Mouse (Mus musculus) CH12.LX (cell line): ENCODE results near the gene Dhx32. TPM values are rescaled to one million over a fixed set of nuclear protein-coding genes. Genes with fewer than 3 reads are reported as not detected.

ENCODE experiments used
- DNase-seq: peaks from one replicate; pipeline ENCODE4 v3.0.0-alpha.2; 2013; ENCODE audit errors: extremely low read depth
- H3K27ac ChIP-seq: 2 replicates; pipeline ENCODE4 v1.5.1; 2012; ENCODE audit warnings: low read depth, mild to moderate bottlenecking, control low read depth, moderate library complexity; ENCODE audit not compliant: insufficient read depth
- H3K27me3 ChIP-seq: replicated peaks from 2 replicates; pipeline ENCODE3; 2012; ENCODE audit warnings: inconsistent platforms
- H3K36me3 ChIP-seq, 2 experiments: replicated peaks in 1 of 2; 2 replicates each; pipeline versions ENCODE3 to v1.6.1; 2012; ENCODE audit warnings: inconsistent platforms in 1 of 2, low read length in 1 of 2, mild to moderate bottlenecking in 1 of 2, mixed read lengths in 1 of 2, moderate library complexity in 1 of 2; ENCODE audit not compliant: control insufficient read depth in 1 of 2, insufficient read depth in 1 of 2
- H3K4me1 ChIP-seq, 2 experiments: 2 replicates each; pipeline ENCODE4 v1.6.1; 2012; ENCODE audit warnings: inconsistent platforms in 1 of 2, moderate library complexity in 1 of 2; ENCODE audit not compliant: insufficient read depth in 2 of 2, control insufficient read depth in 1 of 2
- H3K4me2 ChIP-seq: 2 replicates; pipeline ENCODE4 v1.6.1; 2012; ENCODE audit warnings: low read depth, mild to moderate bottlenecking, control low read depth; ENCODE audit not compliant: poor library complexity, insufficient read depth, severe bottlenecking
- H3K4me3 ChIP-seq, 3 experiments: fragments of 150-350 bp in 1 of 3; sonication (generic) in 1 of 3; replicated peaks in 1 of 3; 2 replicates each; pipeline versions ENCODE3 to v1.5.1; 2011 to 2012; ENCODE audit warnings: low read depth in 2 of 3, low read length in 2 of 3, mild to moderate bottlenecking in 2 of 3, moderate library complexity in 2 of 3, control low read depth in 1 of 3, improper control_type of control experiment in 1 of 3, inconsistent platforms in 1 of 3, mixed read lengths in 1 of 3; ENCODE audit not compliant: poor library complexity in 1 of 3
- H3K79me2 ChIP-seq: replicated peaks from 2 replicates; pipeline ENCODE4 v1.6.1; 2012; ENCODE audit warnings: mild to moderate bottlenecking, moderate library complexity; ENCODE audit not compliant: control insufficient read depth, poor library complexity, insufficient read depth, severe bottlenecking; ENCODE audit errors: extremely low read depth
- H3K9ac ChIP-seq: 2 replicates; pipeline ENCODE4 v1.6.1; 2012; ENCODE audit warnings: low read depth, mild to moderate bottlenecking, control low read depth, moderate library complexity; ENCODE audit not compliant: insufficient read depth
- H3K9me3 ChIP-seq: replicated peaks from 2 replicates; pipeline ENCODE3; 2012; ENCODE audit warnings: low read length, inconsistent platforms, mixed read lengths
- CHD1 ChIP-seq: IDR thresholded peaks from 2 replicates; pipeline ENCODE4 v1.6.1; 2012; ENCODE audit warnings: low read depth, low read length, improper control_type of control experiment, inconsistent platforms
- CTCF ChIP-seq, 2 experiments: IDR thresholded peaks in 1 of 2; conservative IDR thresholded peaks in 1 of 2; 2 replicates each; pipeline ENCODE4 v1.5.1; 2011 to 2012; ENCODE audit warnings: low read depth in 2 of 2, low read length in 2 of 2, improper control_type of control experiment in 1 of 2, inconsistent platforms in 1 of 2, mild to moderate bottlenecking in 1 of 2, moderate library complexity in 1 of 2
- ELF1 ChIP-seq: IDR thresholded peaks from 2 replicates; pipeline ENCODE4 v1.6.1; 2014; ENCODE audit warnings: low read depth, mild to moderate bottlenecking, inconsistent platforms, low read length, improper control_type of control experiment
- EP300 ChIP-seq: IDR thresholded peaks from 2 replicates; pipeline ENCODE4 v1.6.1; 2011; ENCODE audit warnings: low read length, improper control_type of control experiment
- GABPA ChIP-seq: IDR thresholded peaks from 2 replicates; pipeline ENCODE4 v1.6.1; 2012; ENCODE audit warnings: low read depth, low read length, improper control_type of control experiment, inconsistent platforms; ENCODE audit not compliant: insufficient replicate concordance
- JUN ChIP-seq: IDR thresholded peaks from 2 replicates; pipeline ENCODE4 v1.6.1; 2011; ENCODE audit warnings: low read depth, mild to moderate bottlenecking, low read length, improper control_type of control experiment, moderate library complexity; ENCODE audit not compliant: insufficient read depth
- JUND ChIP-seq: conservative IDR thresholded peaks from 2 replicates; pipeline ENCODE4 v1.6.1; 2011; ENCODE audit warnings: low read depth, low read length, improper control_type of control experiment
- KAT2A ChIP-seq: IDR thresholded peaks from 2 replicates; pipeline ENCODE4 v1.6.1; 2012; ENCODE audit warnings: low read length, improper control_type of control experiment, inconsistent platforms; ENCODE audit not compliant: insufficient replicate concordance
- MAX ChIP-seq: IDR thresholded peaks from 2 replicates; pipeline ENCODE4 v1.6.1; 2011; ENCODE audit warnings: low read length, improper control_type of control experiment
- MAZ ChIP-seq: IDR thresholded peaks from 2 replicates; pipeline ENCODE4 v1.6.1; 2012; ENCODE audit warnings: low read depth, mild to moderate bottlenecking, inconsistent platforms, low read length, improper control_type of control experiment, moderate library complexity
- MEF2A ChIP-seq: IDR thresholded peaks from 2 replicates; pipeline ENCODE4 v1.6.1; 2014; ENCODE audit warnings: low read depth, mild to moderate bottlenecking, inconsistent platforms, low read length, improper control_type of control experiment, borderline replicate concordance
- MXI1 ChIP-seq: IDR thresholded peaks from 2 replicates; pipeline ENCODE4 v1.6.1; 2011; ENCODE audit warnings: mild to moderate bottlenecking, low read depth, low read length, improper control_type of control experiment
- NELFE ChIP-seq: IDR thresholded peaks from 2 replicates; pipeline ENCODE4 v1.6.1; 2011; ENCODE audit warnings: low read depth, low read length, improper control_type of control experiment
- PAX5 ChIP-seq: IDR thresholded peaks from 2 replicates; pipeline ENCODE4 v1.6.1; 2012; ENCODE audit warnings: low read length, inconsistent platforms, mixed read lengths
- POLR2A ChIP-seq: IDR thresholded peaks from 2 replicates; pipeline ENCODE4 v1.6.1; 2011; ENCODE audit warnings: low read depth, mild to moderate bottlenecking, improper control_type of control experiment, low read length
- POLR2AphosphoS2 ChIP-seq: IDR thresholded peaks from 2 replicates; pipeline ENCODE4 v1.6.1; 2011; ENCODE audit warnings: low read depth, low read length, improper control_type of control experiment
- RAD21 ChIP-seq: IDR thresholded peaks from 2 replicates; pipeline ENCODE4 v1.6.1; 2011; ENCODE audit warnings: low read depth, mild to moderate bottlenecking, low read length, improper control_type of control experiment, moderate library complexity
- RCOR1 ChIP-seq: conservative IDR thresholded peaks from 2 replicates; pipeline ENCODE4 v1.6.1; 2012; ENCODE audit warnings: low read depth, mild to moderate bottlenecking, inconsistent platforms, low read length, improper control_type of control experiment
- SIN3A ChIP-seq: IDR thresholded peaks from 2 replicates; pipeline ENCODE4 v1.6.1; 2012; ENCODE audit warnings: low read length, improper control_type of control experiment, inconsistent platforms
- SMC3 ChIP-seq: IDR thresholded peaks from 2 replicates; pipeline ENCODE4 v1.6.1; 2011; ENCODE audit warnings: low read depth, low read length, improper control_type of control experiment
- TCF12 ChIP-seq: IDR thresholded peaks from 2 replicates; pipeline ENCODE4 v1.6.1; 2014; ENCODE audit warnings: low read depth, mild to moderate bottlenecking, inconsistent platforms, low read length, improper control_type of control experiment
- USF1 ChIP-seq: IDR thresholded peaks from 2 replicates; pipeline ENCODE4 v1.6.1; 2014; ENCODE audit warnings: low read depth, mild to moderate bottlenecking, inconsistent platforms, low read length, improper control_type of control experiment
- ZMIZ1 ChIP-seq: IDR thresholded peaks from 2 replicates; pipeline ENCODE4 v1.6.1; 2012; ENCODE audit warnings: low read depth, mild to moderate bottlenecking, inconsistent platforms, low read length, improper control_type of control experiment
- ZNF384 ChIP-seq: IDR thresholded peaks from 2 replicates; pipeline ENCODE4 v1.6.1; 2012; ENCODE audit warnings: low read depth, low read length, improper control_type of control experiment, inconsistent platforms
- dilution Hi-C: fragments of 300-500 bp; cut with MboI; formaldehyde crosslinking; loops from 2 replicates; pipeline ENCODE4 v1.14.3; 2020; ENCODE audit warnings: low sequenced_read_pairs; ENCODE audit not compliant: extremely low pct_unique_long_range_greater_than_20kb, extremely low pct_ligation_motif_present
- in situ Hi-C: fragments of 300-500 bp; cut with MboI; formaldehyde crosslinking; loops from 3 replicates; pipeline ENCODE4 v1.14.3; 2019; ENCODE audit warnings: low sequenced_read_pairs, low pct_ligation_motif_present, low pct_unique_long_range_greater_than_20kb, mixed read lengths
- polyA plus RNA-seq: library from polyadenylated mRNA; unstranded; fragments of >175 nt; gene quantifications from 2 replicates; pipeline ENCODE4 v1.2.1, GENCODE M21; 2012; ENCODE audit warnings: low read depth; ENCODE audit not compliant: insufficient read length
- total RNA-seq, 2 experiments: library from RNA; depleted of rRNA; stranded (reverse); fragments of 300-350 nt in 1 of 2; fragments of >200 nt in 1 of 2; gene quantifications; 2 replicates each; pipeline ENCODE4 v1.2.3; 2012 to 2014

Dhx32 gene
- total and polyA plus RNA-seq, 3 experiments: 16.3 to 20.6 (median 16.9) TPM

DNA sequence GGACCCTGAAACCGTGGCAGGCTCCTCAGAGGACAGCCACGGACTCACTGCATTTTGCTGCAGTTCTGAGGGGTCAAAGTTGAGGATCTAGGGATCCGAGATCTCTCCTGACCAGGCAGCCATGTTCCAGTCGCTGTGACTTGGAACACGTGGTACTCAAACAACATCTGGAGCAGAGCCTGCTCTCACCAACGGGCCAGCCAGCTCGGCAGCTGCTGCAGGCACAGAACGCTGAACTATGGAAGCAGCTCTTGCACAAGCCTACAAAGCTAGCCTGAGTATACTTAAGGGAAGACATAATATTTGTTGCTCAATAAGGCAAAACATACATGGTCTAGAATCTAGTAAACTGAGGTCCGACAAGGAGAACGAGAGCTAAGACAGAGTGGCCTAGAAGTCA lies 57.0 kb downstream of the Dhx32 start:
- no peaks in the 10 kb centered on the region for H3K9me3 ChIP-seq
- H3K27me3 ChIP-seq: no peaks in the 10 kb centered on the region
- no peak overlapping the region for H3K9ac ChIP-seq
- H3K27ac ChIP-seq: no peak overlapping the region
- no peaks in the 10 kb centered on the region for H3K4me1 ChIP-seq
- H3K4me2 ChIP-seq: no peak overlapping the region
- peaks cover 44 to 60% of the 10 kb centered on the region in 2 experiments for H3K36me3 ChIP-seq
- H3K79me2 ChIP-seq: no peaks in the 10 kb centered on the region
- in situ Hi-C loops: no loop called here
- no peak for DNase-seq
- TF ChIP-seq RCOR1 (no peak), GABPA (no peak), USF1 (no peak), ZMIZ1 (no peak), KAT2A (no peak), TCF12 (no peak), MAZ (no peak), POLR2AphosphoS2 (no peak)
- dilution Hi-C loops: no loop called here
- H3K4me3 ChIP-seq: no peak overlapping the region

DNA sequence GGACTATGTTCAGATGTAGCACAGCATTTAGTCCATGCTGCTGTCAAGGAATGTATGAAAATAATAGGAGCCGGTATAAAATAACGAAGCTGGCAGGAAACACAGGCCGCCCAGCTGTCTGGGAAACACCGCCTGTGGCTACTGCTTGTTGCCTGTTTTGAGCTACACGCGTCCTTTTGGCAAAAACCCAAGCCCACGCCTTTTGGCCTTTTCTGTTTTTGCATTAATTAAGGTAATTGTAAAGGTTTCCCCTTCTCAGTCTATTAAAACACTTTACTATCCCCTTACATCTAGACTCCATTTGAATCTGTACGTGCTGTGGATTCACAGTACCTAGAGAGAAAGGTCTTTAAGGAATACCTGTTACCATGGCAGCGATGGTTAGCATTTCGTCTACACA lies 57.7 kb downstream of the Dhx32 start:
- H3K36me3 ChIP-seq: peaks cover 51 to 67% of the 10 kb centered on the region in 2 experiments
- dilution Hi-C loops: no loop called here
- in situ Hi-C loops: no loop called here

More for the DNA sequence above, 57.7 kb downstream of the Dhx32 start:
- H3K27me3 ChIP-seq: no peaks in the 10 kb centered on the region
- no peaks in the 10 kb centered on the region for H3K9me3 ChIP-seq
- no peaks in the 10 kb centered on the region for H3K79me2 ChIP-seq
- TF ChIP-seq RAD21 (no peak), CHD1 (no peak), ZNF384 (no peak), JUND (no peak), MXI1 (no peak), MAX (no peak), POLR2A (no peak), PAX5 (no peak), CTCF (conservative IDR thresholded peaks at IDR 0.05 in 1 of 2, IDR thresholded peaks at IDR 0.05 in 1 of 2; ENCODE audit: low read depth in 2 of 2, low read length in 2 of 2) (no peak), EP300 (no peak), NELFE (no peak), ELF1 (no peak), POLR2AphosphoS2 (no peak), USF1 (no peak), MEF2A (no peak), JUN (no peak), MAZ (no peak), SIN3A (no peak), SMC3 (no peak)
- H3K27ac ChIP-seq: no peak overlapping the region
- H3K4me2 ChIP-seq: no peak overlapping the region
- no peaks in the 10 kb centered on the region for H3K4me1 ChIP-seq
- no peak overlapping the region for H3K9ac ChIP-seq
- no peak overlapping the region for H3K4me3 ChIP-seq
- no peak for DNase-seq
